Mouse (Mus musculus): ENCODE measurements at regions not wholly inside any gene's neighbourhood (a gene's known extent, or its start where the extent isn't known, plus 50 kb on each side); places are given as distances from the start of the nearest gene placed in this dataset.

- H3K9ac ChIP-seq = no peak overlapping the region
Measured at GRCm38 (mm10) chr1:61233476-61234297, 256.0 kb downstream of the Icos start.

GRCm38 (mm10) chr1:61234298-61234682 is 256.6 kb downstream of the Icos start:
- Histone ChIP-seq H3K36me3 (no peaks in the 10 kb centered on the region), H3K27me3 (no peaks in the 10 kb centered on the region), H3K4me1 (replicated peaks) (peaks cover 11% of the 10 kb centered on the region), H3K4me2 (no peak overlapping the region; the same call in 1 of the 2 replicates), H3K9me3 (no peaks in the 10 kb centered on the region), H3K27ac (replicated peaks) (no peak overlapping the region), H3K4me3 (no peak overlapping the region), H3K9ac (no peak overlapping the region)
- ATAC-seq (ENCODE audit: low FRiP score, low read depth) = no peak
- WGBS = 9% methylated on average over 1 of the region's 1 CpGs

More at GRCm38 (mm10) chr1:61233476-61234297, 256.0 kb downstream of the Icos start:
- no peak overlapping the region for H3K27ac ChIP-seq (replicated peaks)
- peaks cover 11% of the 10 kb centered on the region for H3K4me1 ChIP-seq (replicated peaks)
- 24% methylated on average over 10 of the region's 10 CpGs for WGBS
- H3K36me3 ChIP-seq = no peaks in the 10 kb centered on the region
- H3K4me3 ChIP-seq = no peak overlapping the region
- H3K27me3 ChIP-seq = no peaks in the 10 kb centered on the region
- peak overlapping the region; percentile 28; the same call in 1 of the 2 replicates for H3K4me2 ChIP-seq
- ATAC-seq (ENCODE audit: low FRiP score, low read depth) = peak; percentile 63; the same call in 1 of the 2 replicates
- no peaks in the 10 kb centered on the region for H3K9me3 ChIP-seq

GRCm38 (mm10) chr1:61236511-61236910 is 258.8 kb downstream of the Icos start:
- Histone ChIP-seq H3K9me3 (no peaks in the 10 kb centered on the region), H3K4me1 (replicated peaks) (peaks cover 11% of the 10 kb centered on the region), H3K4me3 (no peak overlapping the region), H3K36me3 (no peaks in the 10 kb centered on the region), H3K4me2 (no peak overlapping the region), H3K27me3 (no peaks in the 10 kb centered on the region), H3K27ac (replicated peaks) (no peak overlapping the region), H3K9ac (no peak overlapping the region)
- no peak for ATAC-seq (ENCODE audit: low FRiP score, low read depth)
- 59% methylated on average over 2 of the region's 2 CpGs for WGBS

GRCm38 (mm10) chr1:61238668-61239067 is 260.9 kb downstream of the Icos start:
- H3K9me3 ChIP-seq = no peaks in the 10 kb centered on the region
- no peak for ATAC-seq (ENCODE audit: low FRiP score, low read depth)
- peaks cover 10% of the 10 kb centered on the region for H3K4me1 ChIP-seq (replicated peaks)
- H3K9ac ChIP-seq = no peak overlapping the region
- H3K36me3 ChIP-seq = no peaks in the 10 kb centered on the region
- no peak overlapping the region for H3K27ac ChIP-seq (replicated peaks)
- H3K27me3 ChIP-seq = no peaks in the 10 kb centered on the region
- no peak overlapping the region for H3K4me3 ChIP-seq
- 90% methylated on average over 3 of the region's 3 CpGs for WGBS
- H3K4me2 ChIP-seq = no peak overlapping the region

GRCm38 (mm10) chr1:61257561-61257960 is 279.8 kb downstream of the Icos start:
- no peak overlapping the region for H3K4me2 ChIP-seq
- H3K27me3 ChIP-seq = no peaks in the 10 kb centered on the region
- no peaks in the 10 kb centered on the region for H3K4me1 ChIP-seq (replicated peaks)
- no peak overlapping the region for H3K9ac ChIP-seq
- H3K27ac ChIP-seq (replicated peaks) = no peak overlapping the region
- H3K9me3 ChIP-seq = no peaks in the 10 kb centered on the region
- no peaks in the 10 kb centered on the region for H3K36me3 ChIP-seq
- no peak overlapping the region for H3K4me3 ChIP-seq
- ATAC-seq (ENCODE audit: low FRiP score, low read depth) = no peak

- Histone ChIP-seq H3K9me3 (no peaks in the 10 kb centered on the region), H3K4me1 (replicated peaks) (peaks cover 13% of the 10 kb centered on the region; the same call in 1 of the 2 replicates), H3K4me2 (no peak overlapping the region), H3K27ac (replicated peaks) (0 out of 2 replicates have a peak overlapping the region, but pooled peaks have one; percentile 2), H3K36me3 (no peaks in the 10 kb centered on the region), H3K27me3 (no peaks in the 10 kb centered on the region), H3K4me3 (no peak overlapping the region), H3K9ac (no peak overlapping the region)
- WGBS = 62% methylated on average over 10 of the region's 10 CpGs
- no peak for ATAC-seq (ENCODE audit: low FRiP score, low read depth)
Measured at GRCm38 (mm10) chr1:61263466-61263865, 285.7 kb downstream of the Icos start.

- no peak for ATAC-seq (ENCODE audit: low FRiP score, low read depth)
- 11% methylated on average over 4 of the region's 4 CpGs for WGBS
- Histone ChIP-seq H3K27ac (replicated peaks) (no peak overlapping the region), H3K4me1 (replicated peaks) (peaks cover 13% of the 10 kb centered on the region; the same call in 1 of the 2 replicates), H3K4me3 (no peak overlapping the region), H3K36me3 (no peaks in the 10 kb centered on the region), H3K4me2 (no peak overlapping the region), H3K27me3 (no peaks in the 10 kb centered on the region), H3K9ac (no peak overlapping the region), H3K9me3 (no peaks in the 10 kb centered on the region)
Measured at GRCm38 (mm10) chr1:61265706-61266127, 288.0 kb downstream of the Icos start.

- Histone ChIP-seq H3K9ac (no peak overlapping the region), H3K27me3 (no peaks in the 10 kb centered on the region), H3K4me1 (replicated peaks) (no peaks in the 10 kb centered on the region), H3K27ac (replicated peaks) (no peak overlapping the region), H3K9me3 (no peaks in the 10 kb centered on the region), H3K4me2 (no peak overlapping the region), H3K36me3 (no peaks in the 10 kb centered on the region), H3K4me3 (no peak overlapping the region)
- ATAC-seq (ENCODE audit: low FRiP score, low read depth) = no peak
- WGBS = 63% methylated on average over 4 of the region's 4 CpGs
Measured at GRCm38 (mm10) chr1:61273843-61274242, 296.1 kb downstream of the Icos start.

- no peaks in the 10 kb centered on the region for H3K27me3 ChIP-seq
- ATAC-seq (ENCODE audit: low FRiP score, low read depth) = no peak
- no peak overlapping the region for H3K4me3 ChIP-seq
- no peaks in the 10 kb centered on the region for H3K36me3 ChIP-seq
- no peak overlapping the region for H3K4me2 ChIP-seq
- WGBS = 96% methylated on average over 1 of the region's 1 CpGs
- no peaks in the 10 kb centered on the region for H3K4me1 ChIP-seq (replicated peaks)
- no peak overlapping the region for H3K9ac ChIP-seq
- no peak overlapping the region for H3K27ac ChIP-seq (replicated peaks)
- H3K9me3 ChIP-seq = no peaks in the 10 kb centered on the region
Measured at GRCm38 (mm10) chr1:61274244-61274643, 296.5 kb downstream of the Icos start.

- Histone ChIP-seq H3K4me3 (no peak overlapping the region), H3K27me3 (no peaks in the 10 kb centered on the region), H3K36me3 (no peaks in the 10 kb centered on the region), H3K27ac (replicated peaks) (no peak overlapping the region), H3K4me1 (replicated peaks) (no peaks in the 10 kb centered on the region), H3K9me3 (no peaks in the 10 kb centered on the region), H3K9ac (no peak overlapping the region), H3K4me2 (no peak overlapping the region)
- 93% methylated on average over 4 of the region's 4 CpGs for WGBS
- no peak for ATAC-seq (ENCODE audit: low FRiP score, low read depth)
Measured at GRCm38 (mm10) chr1:61277170-61277710, 299.5 kb downstream of the Icos start.

- Histone ChIP-seq H3K9me3 (no peaks in the 10 kb centered on the region), H3K4me3 (no peak overlapping the region), H3K27ac (replicated peaks) (no peak overlapping the region), H3K27me3 (no peaks in the 10 kb centered on the region), H3K4me2 (no peak overlapping the region), H3K36me3 (no peaks in the 10 kb centered on the region), H3K9ac (no peak overlapping the region), H3K4me1 (replicated peaks) (no peaks in the 10 kb centered on the region)
- ATAC-seq (ENCODE audit: low FRiP score, low read depth) = no peak
- 87% methylated on average over 3 of the region's 3 CpGs for WGBS
Measured at GRCm38 (mm10) chr1:61288185-61288584, 310.5 kb downstream of the Icos start.

GRCm38 (mm10) chr1:61288946-61289345 is 311.2 kb downstream of the Icos start:
- 0 out of 2 replicates have a peak, but pooled peaks cover 5% of the 10 kb centered on the region for H3K4me1 ChIP-seq (replicated peaks)
- no peak overlapping the region for H3K4me3 ChIP-seq
- H3K36me3 ChIP-seq = no peaks in the 10 kb centered on the region
- no peak overlapping the region for H3K27ac ChIP-seq (replicated peaks)
- H3K9me3 ChIP-seq = no peaks in the 10 kb centered on the region
- WGBS = 78% methylated on average over 6 of the region's 6 CpGs
- no peak overlapping the region for H3K9ac ChIP-seq
- H3K4me2 ChIP-seq = no peak overlapping the region
- no peak for ATAC-seq (ENCODE audit: low FRiP score, low read depth)
- no peaks in the 10 kb centered on the region for H3K27me3 ChIP-seq

Data from hindbrain, embryonic 15.5 days (tissue).